Mouse (Mus musculus) liver, adult 2 months (tissue): ENCODE results near the gene Clca3a2.

Experiments used
- CTCF ChIP-seq: fragments of 200-500 bp; IDR thresholded peaks from 2 replicates; pipeline ENCODE4 v1.5.1; 2011; ENCODE audit warnings: low read depth, low read length, control low read depth
- POLR2A ChIP-seq: fragments of 200-500 bp; IDR thresholded peaks from 2 replicates; pipeline ENCODE4 v1.6.1; 2011; ENCODE audit warnings: low read length, control low read depth; ENCODE audit not compliant: insufficient read depth; ENCODE audit errors: extremely low read depth

DNA sequence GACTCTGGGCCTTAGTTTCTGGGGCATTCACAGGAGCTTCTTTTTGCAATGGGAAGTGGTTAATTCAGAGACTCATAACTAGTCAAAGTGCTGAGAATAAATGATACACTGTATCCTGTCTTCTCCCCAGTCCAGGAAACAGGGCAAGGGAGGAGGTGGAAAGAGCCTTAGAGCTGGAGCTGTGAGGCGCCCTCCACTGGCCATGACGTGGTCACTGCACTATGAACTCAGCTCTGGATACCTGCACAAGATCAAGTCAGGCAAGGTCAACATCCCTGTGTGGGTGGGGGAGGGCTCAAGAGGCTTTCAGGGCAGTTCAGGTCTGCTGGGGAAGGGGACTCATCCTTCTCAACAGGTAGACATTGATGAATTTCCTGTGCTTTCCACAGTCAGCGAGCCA, 7.5 kb downstream of the Clca3a2 start:
- TF ChIP-seq POLR2A: no peak
- peak; percentile 26; the same call in 1 of the 2 replicates for TF ChIP-seq CTCF
